Mouse (Mus musculus) C2C12 (cell line): ENCODE measurements around the gene Pbx4.

Source experiments
- CTCF ChIP-seq: IDR thresholded peaks from one replicate; pipeline ENCODE4 v1.5.1; 2011; ENCODE audit not compliant: control insufficient read depth, insufficient read depth, insufficient read length
- MAX ChIP-seq: IDR thresholded peaks from one replicate; pipeline ENCODE4 v1.6.1; 2011; ENCODE audit warnings: mild to moderate bottlenecking, control low read depth
- MYOD1 ChIP-seq: IDR thresholded peaks from one replicate; pipeline ENCODE4 v1.6.1; 2011; ENCODE audit warnings: low read depth; ENCODE audit not compliant: control insufficient read depth, insufficient read length
- MYOG ChIP-seq: IDR thresholded peaks from one replicate; pipeline ENCODE4 v1.6.1; 2011; ENCODE audit not compliant: control insufficient read depth, insufficient read length; ENCODE audit errors: extremely low read depth

GRCm38 (mm10) chr8:69790773-69791367 is 41.4 kb upstream of the Pbx4 start, which contains the start of the genes Atp13a1 and Zfp866:
- no peak for TF ChIP-seq MYOG
- TF ChIP-seq CTCF = no peak
- peak; percentile 76 for TF ChIP-seq MAX
- TF ChIP-seq MYOD1 = no peak
